Mouse (Mus musculus) splenic B cell, adult 2 months (primary cell): ENCODE results near the gene Adgrl3.

Source experiments
- DNase-seq: peaks from one replicate; pipeline ENCODE4 v3.0.0-alpha.2; 2011; ENCODE audit warnings: low read depth, low spot score
- H3K27me3 ChIP-seq: 2 replicates; pipeline ENCODE4 v1.6.1; 2012; ENCODE audit warnings: mild to moderate bottlenecking, low read length, moderate library complexity, mixed read lengths; ENCODE audit not compliant: control insufficient read depth, poor library complexity, insufficient read depth, severe bottlenecking
- H3K36me3 ChIP-seq: 2 replicates; pipeline ENCODE4 v1.6.1; 2012; ENCODE audit warnings: mild to moderate bottlenecking, low read length, moderate library complexity, mixed read lengths; ENCODE audit not compliant: control insufficient read depth, poor library complexity, insufficient read depth, severe bottlenecking

Adgrl3 gene

DNA sequence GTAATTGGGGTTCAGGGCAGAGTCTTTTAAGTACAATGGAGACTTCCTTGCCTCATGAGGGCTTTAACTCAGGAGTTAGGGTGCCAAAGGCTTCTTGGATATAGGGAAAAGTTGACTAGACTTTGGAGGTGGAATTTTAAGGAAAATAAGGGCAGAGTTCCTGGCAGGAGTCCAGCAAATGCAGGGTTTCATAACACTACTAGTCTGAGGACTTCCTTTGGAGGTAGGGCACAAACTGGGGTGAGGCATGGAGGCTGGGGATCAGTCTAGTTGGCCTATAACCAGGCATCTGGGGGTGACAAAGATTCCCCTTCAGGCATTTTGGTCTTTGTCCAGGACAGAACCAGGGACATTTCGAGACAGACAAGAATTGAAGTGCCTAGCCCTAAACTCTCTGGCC, 546.6 kb downstream of the Adgrl3 start:
- Histone ChIP-seq H3K36me3 (no peaks in the 10 kb centered on the region), H3K27me3 (no peaks in the 10 kb centered on the region)
- no peak for DNase-seq

DNA sequence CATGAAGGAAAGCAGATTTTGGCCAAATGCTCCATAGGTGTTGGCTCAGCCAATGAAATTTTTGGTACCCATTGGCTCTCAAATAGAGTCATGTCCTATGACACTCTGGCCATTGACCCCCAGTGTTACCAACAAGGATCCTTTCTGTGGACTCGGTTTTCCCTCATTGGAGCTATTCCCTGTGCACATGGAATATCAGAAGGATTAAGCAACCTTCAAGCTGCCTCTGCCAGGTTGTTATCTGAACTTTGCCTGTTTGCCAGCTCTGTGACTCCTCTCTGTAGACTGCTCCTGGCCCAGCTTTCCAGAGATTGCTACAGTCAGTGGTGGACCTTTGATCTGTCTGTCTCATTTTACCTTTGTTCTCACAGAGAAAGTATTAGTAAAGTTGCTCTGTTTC, 548.8 kb downstream of the Adgrl3 start:
- no peaks in the 10 kb centered on the region for H3K27me3 ChIP-seq
- H3K36me3 ChIP-seq: no peaks in the 10 kb centered on the region
- no peak for DNase-seq

DNA sequence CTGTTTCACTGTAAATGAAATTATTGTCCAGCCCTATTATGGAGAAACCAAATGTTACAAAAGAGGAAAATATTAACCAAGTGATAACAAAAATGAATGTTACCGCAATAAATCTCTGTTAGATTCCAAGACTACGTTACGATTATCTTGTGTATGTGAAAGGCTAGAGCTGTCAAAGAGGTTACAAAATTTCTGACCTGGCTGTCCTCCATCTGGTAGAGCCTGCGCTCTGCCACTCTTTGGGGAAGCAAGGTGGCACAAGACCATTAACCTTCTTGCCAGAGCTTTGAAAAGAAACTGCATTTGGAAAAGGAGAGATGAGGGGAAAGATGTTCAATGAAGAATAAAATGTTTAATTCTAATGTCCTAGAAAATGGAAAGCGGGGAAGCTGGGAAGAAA, 562.9 kb downstream of the Adgrl3 start:
- H3K36me3 ChIP-seq: no peaks in the 10 kb centered on the region
- H3K27me3 ChIP-seq: no peaks in the 10 kb centered on the region
- DNase-seq: no peak

- no peak for DNase-seq
- no peaks in the 10 kb centered on the region for H3K36me3 ChIP-seq
- no peaks in the 10 kb centered on the region for H3K27me3 ChIP-seq
Measured at GRCm38 (mm10) chr5:81583425-81583824, 563.5 kb downstream of the Adgrl3 start.

DNA sequence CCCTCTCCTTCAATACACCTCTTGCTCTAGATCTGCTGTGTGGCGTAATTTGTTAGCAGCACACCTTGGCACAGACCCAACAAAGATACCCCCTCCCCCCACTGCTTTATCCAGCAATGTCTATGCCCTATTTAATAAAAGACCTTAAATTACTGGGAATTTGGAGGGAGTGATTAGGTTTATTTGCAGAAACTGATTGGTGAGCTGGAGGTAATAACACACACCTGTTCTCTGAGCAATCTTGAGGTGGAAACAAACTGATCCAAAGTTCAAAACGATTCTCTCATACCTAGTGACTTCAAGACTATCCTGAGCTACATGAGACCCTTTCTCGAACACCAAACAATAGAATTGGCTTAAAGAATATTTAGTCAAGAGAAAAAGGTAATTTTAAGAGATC, 565.0 kb downstream of the Adgrl3 start:
- Histone ChIP-seq H3K36me3 (no peaks in the 10 kb centered on the region), H3K27me3 (no peaks in the 10 kb centered on the region)
- DNase-seq: no peak

DNA sequence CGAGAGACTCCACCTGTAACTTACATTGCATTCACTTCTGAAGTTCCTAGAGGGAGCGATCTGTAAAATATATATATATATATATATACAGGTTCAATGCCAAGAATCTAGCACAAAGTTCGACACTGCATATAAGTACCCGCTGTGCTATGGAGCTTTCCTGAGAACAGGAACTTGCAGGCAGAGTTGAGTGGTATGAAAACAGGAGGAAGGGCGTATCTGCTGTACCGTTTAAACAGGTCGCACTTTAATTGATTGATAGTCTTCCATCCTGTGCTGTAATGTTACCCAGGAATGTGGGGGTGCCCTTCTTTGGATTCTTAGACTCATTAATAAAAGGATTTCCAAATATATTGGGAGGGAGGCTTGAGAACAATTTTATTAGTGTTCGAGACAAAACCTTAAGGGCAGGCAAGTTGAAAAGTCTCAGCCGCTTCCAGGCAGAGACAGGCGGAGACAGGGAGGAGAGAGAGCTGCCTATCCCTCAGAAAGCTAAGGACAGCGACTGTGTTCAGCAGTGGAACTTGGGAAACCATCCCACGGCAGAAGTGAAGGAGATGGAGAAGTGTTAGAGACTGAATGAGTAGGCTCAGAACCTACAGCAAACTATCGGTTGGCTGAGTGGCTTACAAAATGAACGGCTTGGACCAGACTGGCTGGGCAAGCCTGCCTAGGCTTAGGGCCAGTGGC, 570.2 kb downstream of the Adgrl3 start:
- H3K27me3 ChIP-seq: no peaks in the 10 kb centered on the region
- DNase-seq: no peak
- H3K36me3 ChIP-seq: no peaks in the 10 kb centered on the region

DNA sequence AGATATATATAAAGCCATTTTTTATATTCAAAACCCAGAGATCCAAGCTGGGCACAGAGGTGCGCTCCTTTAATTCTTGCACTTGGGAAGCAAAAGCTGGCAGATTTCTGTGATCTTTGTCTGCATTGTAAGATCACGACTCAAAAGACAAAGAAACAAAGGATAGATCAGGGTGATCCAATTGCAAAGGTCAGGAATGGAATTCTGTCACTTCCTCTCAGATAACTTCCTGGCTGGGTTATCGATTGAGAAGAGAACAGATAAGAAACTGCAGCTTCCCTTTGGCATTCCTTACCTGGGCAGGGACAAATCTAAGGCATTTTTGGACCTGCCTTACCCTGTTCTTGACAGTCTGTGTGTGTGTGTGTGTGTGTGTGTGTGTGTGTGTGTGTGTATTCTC, 571.5 kb downstream of the Adgrl3 start:
- no peaks in the 10 kb centered on the region for H3K27me3 ChIP-seq
- no peaks in the 10 kb centered on the region for H3K36me3 ChIP-seq
- DNase-seq: no peak

DNA sequence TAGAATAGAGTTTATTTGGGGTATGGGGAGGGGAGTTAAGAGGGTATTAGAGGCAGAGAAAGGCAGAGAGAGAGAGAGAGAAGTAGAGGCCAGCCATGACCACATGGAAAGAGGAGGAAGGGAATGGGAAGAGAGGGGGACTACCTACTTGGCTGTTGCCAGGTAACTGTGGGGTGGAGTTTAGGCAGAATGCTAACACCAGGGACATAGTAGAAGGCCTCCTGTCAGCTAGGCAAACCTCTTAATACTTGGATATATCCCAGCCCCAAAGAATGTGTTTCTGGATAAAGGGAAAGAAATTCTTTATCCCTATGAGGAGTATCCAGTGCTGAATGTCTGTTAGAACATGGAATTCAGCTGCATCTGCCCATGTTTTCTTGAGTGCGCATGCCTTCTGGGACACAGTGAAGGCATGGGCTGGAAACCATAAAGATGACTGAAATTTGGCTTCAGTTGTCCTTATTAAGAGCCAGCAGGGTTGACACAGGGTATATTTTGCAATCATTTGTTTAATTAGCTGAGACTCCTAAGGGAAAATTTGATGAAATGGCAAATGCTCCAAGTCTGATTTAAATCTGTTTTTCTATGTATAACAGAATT, 573.6 kb downstream of the Adgrl3 start:
- DNase-seq: no peak
- no peaks in the 10 kb centered on the region for H3K27me3 ChIP-seq
- no peaks in the 10 kb centered on the region for H3K36me3 ChIP-seq

GRCm38 (mm10) chr5:81598041-81598440, 578.1 kb downstream of the Adgrl3 start:
- DNase-seq: no peak
- Histone ChIP-seq H3K36me3 (no peaks in the 10 kb centered on the region), H3K27me3 (no peaks in the 10 kb centered on the region)

DNA sequence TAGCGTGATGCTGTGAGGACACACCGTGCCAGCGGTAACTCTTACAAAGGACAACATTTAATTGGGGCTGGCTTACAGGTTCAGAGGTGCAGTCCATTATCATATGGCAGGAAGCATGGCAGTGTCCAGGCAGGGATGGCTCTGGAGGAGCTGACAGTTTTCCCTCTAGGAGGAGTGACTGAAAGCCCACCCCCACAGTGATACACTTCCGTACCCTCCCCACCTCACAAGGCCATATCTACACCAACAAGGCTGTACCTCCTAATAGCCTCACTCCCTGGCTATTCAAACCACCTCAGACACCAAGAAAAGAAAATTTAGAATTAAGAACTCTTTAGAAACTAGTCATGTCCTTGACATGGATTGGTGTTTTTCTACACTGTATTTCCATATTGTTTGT, 583.0 kb downstream of the Adgrl3 start:
- no peak for DNase-seq
- no peaks in the 10 kb centered on the region for H3K27me3 ChIP-seq

GRCm38 (mm10) chr5:81605646-81606045, 585.7 kb downstream of the Adgrl3 start:
- H3K27me3 ChIP-seq: no peaks in the 10 kb centered on the region
- DNase-seq: no peak
- no peaks in the 10 kb centered on the region for H3K36me3 ChIP-seq

More for the DNA sequence above, 583.0 kb downstream of the Adgrl3 start:
- no peaks in the 10 kb centered on the region for H3K36me3 ChIP-seq

GRCm38 (mm10) chr5:81610223-81610622, 590.3 kb downstream of the Adgrl3 start:
- no peak for DNase-seq
- no peaks in the 10 kb centered on the region for H3K27me3 ChIP-seq
- H3K36me3 ChIP-seq: no peaks in the 10 kb centered on the region

DNA sequence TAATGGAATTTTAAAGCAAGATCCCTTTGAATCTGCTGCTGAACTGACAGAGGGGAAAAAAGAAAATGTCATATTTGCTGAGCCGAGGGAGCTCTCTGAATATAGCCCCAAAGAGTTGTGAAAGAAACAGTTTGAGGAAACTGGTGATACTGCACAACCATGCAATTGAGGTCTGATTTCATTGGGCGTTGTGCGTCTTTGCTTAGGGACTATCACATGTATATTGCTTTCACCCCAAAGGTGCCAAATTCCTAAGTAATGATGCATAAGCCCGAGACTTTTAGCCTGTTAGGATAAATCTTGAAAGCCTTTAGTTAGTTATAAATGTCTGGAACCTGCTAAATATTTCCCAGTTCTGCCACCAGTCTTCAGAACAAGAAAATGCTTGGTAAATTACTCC, 594.7 kb downstream of the Adgrl3 start:
- Histone ChIP-seq H3K27me3 (no peaks in the 10 kb centered on the region), H3K36me3 (no peaks in the 10 kb centered on the region)
- no peak for DNase-seq

DNA sequence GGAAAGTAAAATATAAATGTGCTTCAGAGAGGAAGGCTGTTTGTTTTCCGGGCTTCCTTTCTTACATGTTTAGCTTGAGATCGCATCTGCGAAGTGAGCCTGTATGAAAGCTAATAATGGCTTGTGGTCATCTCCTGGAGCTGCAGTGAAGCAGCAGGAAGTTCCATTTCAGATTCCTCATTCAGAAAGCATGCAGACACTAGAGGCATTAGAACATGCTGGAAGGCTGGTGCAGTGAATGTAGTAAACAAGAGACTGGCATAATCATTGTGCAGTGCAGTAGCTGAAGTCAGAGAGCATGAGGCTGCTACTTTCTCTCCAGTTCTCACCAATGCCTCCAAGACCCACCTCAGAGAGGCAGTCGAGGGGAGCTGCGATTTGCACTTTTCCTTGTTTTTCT, 601.2 kb downstream of the Adgrl3 start:
- DNase-seq: no peak
- Histone ChIP-seq H3K27me3 (no peaks in the 10 kb centered on the region), H3K36me3 (no peaks in the 10 kb centered on the region)

DNA sequence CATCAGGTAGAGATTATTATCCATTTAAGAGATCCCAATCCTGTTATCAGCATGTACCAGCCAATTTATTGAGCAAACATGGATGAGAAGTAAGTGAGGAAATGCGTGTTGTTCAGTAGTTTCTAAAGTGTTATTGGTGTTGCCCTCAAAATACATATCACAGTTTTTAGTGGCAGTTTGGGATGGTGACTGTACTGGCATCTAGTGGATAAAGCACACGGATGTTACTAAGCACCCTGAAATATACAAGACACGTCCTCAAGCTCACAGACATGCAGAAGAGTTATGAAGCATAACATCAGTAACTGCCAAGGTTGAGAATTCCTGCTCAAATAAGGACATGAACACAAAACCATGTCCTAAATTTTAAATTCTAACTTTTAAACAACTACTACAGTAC, 601.8 kb downstream of the Adgrl3 start:
- Histone ChIP-seq H3K36me3 (no peaks in the 10 kb centered on the region), H3K27me3 (no peaks in the 10 kb centered on the region)
- no peak for DNase-seq

GRCm38 (mm10) chr5:81623846-81624245, 603.9 kb downstream of the Adgrl3 start:
- H3K27me3 ChIP-seq: no peaks in the 10 kb centered on the region
- no peak for DNase-seq
- no peaks in the 10 kb centered on the region for H3K36me3 ChIP-seq
